Mouse (Mus musculus): ENCODE data around the gene Crnkl1.
A peak's percentile ranks its signal among the peaks of the same experiment; 100 is the strongest.
"Not testable (repeated sequence)": the region's sequence is repeated elsewhere in the genome, so short reads cannot be mapped to it uniquely, and the experiment has no call there.

Gene Crnkl1

DNA sequence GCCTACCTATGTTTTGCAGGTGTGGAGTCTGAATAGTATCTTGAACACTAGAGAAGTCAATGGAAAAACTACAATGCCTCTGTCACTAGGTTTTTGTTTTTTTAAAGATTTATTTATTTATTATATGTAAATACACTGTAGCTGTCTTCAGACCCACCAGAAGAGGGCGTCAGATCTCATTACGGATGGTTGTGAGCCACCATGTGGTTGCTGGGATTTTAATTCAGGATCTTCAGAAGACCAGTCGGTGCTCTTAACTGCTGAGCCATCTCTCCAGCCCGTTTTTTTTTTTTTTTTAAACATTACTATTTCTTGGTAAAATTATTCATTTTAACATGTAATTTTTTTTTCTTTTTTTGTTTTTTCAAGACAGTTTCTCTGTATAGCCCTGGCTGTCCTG is 28.9 kb downstream of the Crnkl1 start:
- DNase-seq: not testable (repeated sequence)

DNA sequence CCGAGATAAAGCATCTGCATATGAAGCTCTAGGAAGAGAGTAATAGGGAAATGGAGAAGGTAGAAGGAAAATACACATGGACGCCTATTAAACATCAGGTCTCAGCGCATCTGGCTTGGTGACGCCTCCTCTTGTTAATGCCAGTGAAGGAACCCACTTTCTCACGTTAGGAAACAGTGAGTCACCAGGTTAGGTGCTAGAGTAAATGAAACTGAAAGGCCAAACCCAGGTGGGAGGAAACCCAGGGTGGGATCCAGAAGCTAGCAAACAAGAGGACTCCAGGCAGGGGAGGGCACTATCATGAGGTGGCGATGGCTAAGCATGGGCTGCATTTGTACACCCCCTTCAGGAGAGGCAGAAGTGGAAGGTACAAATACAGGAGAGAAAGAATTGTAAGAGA is 29.7 kb downstream of the Crnkl1 start:
- DNase-seq: no peak

- no peak for DNase-seq
Measured at GRCm38 (mm10) chr2:145903983-145904616, 30.7 kb downstream of the Crnkl1 start.

DNA sequence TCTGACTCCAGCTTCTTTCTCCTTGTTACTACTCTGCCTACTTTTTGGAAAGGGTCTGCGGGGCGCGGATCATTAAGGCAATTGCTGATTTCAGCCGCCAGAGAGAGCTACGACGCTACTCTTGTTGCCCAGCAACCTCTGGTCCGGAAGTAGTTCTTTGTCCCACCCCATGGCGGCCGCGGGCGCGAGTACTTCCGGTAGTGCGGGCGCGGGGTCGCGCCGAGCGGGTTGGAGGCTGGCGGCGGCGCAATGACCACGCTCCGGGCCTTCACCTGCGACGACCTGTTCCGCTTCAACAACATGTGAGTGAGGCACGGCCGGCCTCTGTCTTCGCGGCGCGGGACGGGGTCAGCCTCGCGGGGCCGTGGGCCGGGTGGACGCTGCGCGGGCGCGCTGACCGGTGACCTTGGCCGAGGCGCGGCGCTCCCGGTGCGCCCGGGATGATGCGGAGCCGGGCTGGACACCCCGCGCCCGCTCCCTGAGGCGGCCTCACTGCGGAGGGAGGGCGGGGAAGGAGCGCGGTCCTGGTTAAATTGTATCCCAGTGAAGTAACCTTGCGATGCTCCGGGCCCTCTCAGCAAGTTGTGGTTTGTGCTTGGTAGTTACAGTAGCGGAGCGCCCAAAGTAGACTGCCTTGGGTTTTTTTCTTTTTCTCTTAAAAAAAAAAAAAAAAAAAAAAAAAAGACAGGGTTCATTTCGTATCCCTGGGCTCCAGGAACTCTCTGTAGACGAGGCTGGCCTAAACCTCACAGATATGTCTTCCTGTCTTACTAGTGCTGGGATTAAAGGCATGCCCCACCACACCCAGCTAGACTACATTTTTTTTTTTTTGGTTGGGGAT is 31.5 kb downstream of the Crnkl1 start:
- DNase-seq: peak; percentile 96

DNA sequence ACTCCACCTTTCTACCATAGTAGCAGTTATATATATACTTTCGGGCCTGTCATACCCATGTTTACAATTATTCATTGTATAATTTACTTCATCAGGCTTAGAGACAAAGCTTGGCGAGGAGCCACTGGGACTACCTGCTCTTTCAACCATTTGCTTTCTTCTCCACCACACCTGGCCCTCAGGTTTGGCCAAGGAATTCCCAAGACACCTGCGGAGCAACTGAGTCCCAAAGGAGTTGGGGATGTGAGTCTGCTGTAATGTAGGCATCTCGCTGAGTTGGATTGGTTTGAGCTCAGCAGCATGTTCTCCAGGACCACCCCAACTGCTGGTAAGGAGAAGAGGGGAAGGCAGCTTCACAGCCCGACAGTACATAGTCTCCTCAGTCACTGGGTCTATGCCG is 33.0 kb downstream of the Crnkl1 start, which contains the start of gene Naa20:
TSS of gene Naa20 (plus strand) at position 239 of the 400 bp plus-strand sequence.
- DNase-seq: no peak

DNA sequence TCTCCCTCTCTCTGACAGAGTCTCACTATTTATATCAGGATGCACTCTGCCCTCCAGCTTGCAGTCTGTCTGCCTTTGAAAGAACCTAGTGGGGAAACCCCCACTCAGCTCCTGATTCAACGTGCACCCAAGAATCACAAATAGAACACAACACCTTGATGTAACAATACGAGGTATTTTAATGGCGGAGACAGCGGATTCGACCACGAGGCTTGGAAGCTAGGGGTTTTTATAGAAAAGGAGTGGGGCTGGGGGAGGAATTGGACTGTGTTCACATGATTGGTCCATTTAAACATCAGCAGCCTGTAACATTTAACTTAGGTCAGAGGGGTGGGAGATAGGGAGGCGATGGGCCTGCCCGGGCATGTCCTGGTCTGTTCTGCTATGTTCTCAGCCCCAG is 34.5 kb downstream of the Crnkl1 start:
- not testable (repeated sequence) for DNase-seq

- no peak for DNase-seq
Measured at GRCm38 (mm10) chr2:145898106-145898505, 36.7 kb downstream of the Crnkl1 start.

- no peak for DNase-seq
Measured at GRCm38 (mm10) chr2:145893756-145894155, 41.1 kb downstream of the Crnkl1 start.

- no peak for DNase-seq
Measured at GRCm38 (mm10) chr2:145890571-145890970, 44.2 kb downstream of the Crnkl1 start.

GRCm38 (mm10) chr2:145888766-145889480 is 45.9 kb downstream of the Crnkl1 start:
- DNase-seq: no peak

DNA sequence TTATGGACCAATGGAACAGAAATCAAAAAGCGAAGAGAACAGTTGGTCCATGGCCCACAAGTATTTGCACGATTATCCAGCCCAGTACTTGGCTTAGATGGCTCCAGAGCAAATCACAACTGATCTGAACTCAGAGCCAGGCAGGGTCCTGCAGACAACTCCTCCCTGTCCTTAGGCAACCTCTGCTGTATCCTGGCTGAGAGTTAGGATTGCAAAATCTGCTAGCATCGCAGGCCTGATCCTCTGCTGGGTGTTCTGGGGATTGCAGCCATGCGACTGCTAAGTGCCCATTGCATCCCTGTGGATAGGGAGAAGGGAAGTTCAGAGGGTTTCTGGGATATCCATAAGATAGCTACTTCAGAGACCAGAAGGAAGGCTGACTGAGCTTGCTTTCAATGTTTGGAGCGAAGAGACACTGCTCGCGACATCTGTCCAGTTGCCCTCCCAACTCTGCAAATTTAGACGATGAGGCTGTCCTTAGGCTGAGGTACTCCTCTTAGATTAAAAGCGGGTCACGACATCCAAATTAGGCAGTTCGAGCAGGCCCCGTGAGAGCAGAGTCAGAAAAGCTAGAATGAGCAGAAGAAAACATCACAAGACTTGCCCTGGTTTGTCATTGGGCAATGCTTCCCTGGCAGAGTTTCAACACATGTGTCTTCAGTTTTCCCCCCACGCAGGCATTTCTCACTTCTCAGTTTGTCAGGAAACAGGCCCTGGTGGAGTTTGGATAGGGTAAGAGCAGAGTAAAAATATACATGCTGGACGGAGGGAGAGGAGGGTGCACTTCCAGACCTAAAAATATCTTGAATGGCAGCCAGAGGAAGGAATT is 46.7 kb downstream of the Crnkl1 start:
- DNase-seq: peak; percentile 62

DNA sequence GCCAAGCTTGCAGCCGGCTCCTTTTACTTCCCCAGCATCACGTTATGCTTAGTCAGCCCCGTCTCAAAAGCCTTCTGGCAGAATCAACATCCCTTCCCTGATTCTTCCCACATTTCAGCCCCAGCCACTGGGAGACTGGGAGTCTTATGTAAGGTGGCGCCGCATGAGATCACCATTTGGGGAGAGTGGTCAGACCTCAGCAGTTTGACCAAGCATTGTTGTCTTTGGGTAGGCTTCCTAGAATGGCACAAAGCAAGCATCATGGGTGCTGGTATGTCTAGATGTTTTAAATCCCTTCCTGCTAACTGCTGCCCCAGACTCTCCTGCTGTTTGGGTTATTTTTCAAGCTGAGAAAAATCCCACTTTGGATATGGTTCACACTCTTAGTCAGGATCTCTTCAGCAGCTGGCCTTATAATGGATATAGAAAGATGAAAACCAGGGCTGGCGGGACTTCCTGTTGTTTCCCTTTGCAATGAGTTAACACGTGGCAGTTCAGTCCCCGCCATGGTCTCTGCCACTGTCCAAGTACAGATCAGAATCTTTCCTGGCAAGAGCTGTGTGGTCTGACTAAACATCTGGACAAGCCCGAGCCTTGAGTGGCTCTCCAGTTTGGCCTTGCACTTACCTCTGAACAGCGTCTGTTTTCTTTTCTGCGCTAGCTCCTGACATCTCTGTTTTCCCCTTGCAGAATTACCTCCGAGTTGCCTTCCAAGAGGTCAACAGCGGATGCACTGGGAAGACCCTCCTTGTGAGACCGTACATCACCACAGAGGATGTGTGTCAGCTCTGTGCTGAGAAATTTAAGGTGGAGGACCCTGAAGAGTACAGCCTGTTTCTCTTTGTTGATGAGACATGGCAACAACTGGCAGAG is 49.7 kb downstream of the Crnkl1 start:
- peak; percentile 46 for DNase-seq

GRCm38 (mm10) chr2:145884036-145884912 is 50.5 kb downstream of the Crnkl1 start:
- peak; percentile 61 for DNase-seq

GRCm38 (mm10) chr2:145882398-145882797 is 52.4 kb downstream of the Crnkl1 start:
- no peak for DNase-seq

- DNase-seq: no peak
Measured at GRCm38 (mm10) chr2:145881932-145882331, 52.9 kb downstream of the Crnkl1 start.

DNA sequence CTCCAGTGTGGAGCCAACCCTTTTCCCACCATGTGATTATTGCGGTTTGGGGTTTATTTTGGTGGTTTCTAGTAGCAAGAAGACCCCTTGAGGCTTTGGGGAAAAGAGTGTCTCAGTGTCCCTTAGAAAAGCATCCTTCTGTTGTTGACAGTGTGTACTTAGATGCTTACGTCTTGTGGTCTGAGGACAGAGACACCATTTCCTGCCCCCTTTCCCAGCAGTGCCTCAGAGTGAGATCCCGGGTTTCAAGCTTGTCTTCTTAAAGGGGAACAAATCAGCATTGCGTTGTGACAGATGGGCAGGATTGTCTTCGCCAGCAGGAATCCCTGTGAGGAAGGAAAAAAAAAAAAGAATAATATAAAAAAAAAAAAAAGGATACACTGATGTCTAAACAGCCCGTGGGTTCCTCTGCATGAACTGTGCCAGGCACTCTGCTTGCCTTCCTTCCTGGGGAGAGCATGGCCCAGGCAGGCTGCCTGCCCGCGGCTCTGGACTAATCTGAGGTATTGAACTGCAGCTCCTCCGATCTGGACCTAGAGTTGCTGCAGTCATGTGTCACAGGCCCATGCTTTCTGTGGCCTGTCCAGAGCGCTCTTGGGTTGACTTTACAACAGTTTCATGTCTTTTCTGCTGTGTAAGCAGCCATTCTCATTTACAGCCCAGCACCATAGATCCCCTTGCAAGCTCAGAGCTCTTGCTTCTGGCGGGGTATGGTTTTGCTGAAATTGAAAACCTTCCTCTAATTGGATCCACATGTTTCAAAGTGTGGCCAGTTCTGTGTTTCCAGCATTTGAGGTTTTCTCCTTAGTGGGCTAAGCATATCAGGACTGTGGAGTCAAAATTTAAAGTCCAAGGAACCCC is 53.7 kb downstream of the Crnkl1 start:
- peak; percentile 77 for DNase-seq

GRCm38 (mm10) chr2:145877191-145877590 is 57.6 kb downstream of the Crnkl1 start:
- no peak for DNase-seq

DNA sequence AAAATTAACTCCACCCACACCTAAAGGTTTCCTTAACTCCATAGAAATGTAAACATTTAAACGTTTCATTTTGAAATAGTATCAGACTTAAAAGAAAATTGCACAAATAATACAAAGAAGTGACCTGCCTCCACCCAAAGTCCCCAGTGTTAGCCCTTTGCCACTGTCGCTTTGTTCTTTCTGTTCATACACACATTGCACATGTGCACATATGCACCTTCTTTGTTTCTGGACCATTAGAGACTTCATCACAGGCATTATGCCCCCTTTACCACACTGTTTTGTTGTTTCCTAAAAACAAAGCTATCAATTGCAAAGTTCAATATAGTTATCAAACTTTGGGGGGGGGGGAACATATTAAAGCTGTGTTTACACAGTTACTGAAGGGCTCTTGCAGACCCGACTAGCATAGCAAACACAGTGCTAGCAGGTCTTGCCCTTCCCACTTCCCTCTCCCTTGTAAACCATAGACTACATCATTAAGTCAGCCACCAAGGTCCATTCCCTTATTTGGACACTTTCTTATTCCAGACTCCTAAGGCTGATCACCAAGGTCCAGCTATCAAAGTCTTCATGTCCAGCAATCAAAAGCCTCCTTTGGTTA is 59.8 kb downstream of the Crnkl1 start:
- DNase-seq: no peak

GRCm38 (mm10) chr2:145873953-145874352 is 60.9 kb downstream of the Crnkl1 start:
- DNase-seq: no peak
